Mouse (Mus musculus) cerebellum, adult 11 months (tissue): ENCODE data around the gene Gm572.

Source experiments
- DNase-seq: peaks from one replicate; pipeline ENCODE4 v3.0.0; 2022

The Gm572 gene

GRCm38 (mm10) chr4:148667006-148667755 is 24.1 kb downstream of the Gm572 start:
- no peak for DNase-seq

GRCm38 (mm10) chr4:148671230-148671947 is 28.3 kb downstream of the Gm572 start:
- DNase-seq: no peak

- DNase-seq: no peak
Observed at GRCm38 (mm10) chr4:148675043-148675442, 31.9 kb downstream of the Gm572 start.

GRCm38 (mm10) chr4:148676188-148676960 is 33.3 kb downstream of the Gm572 start:
- DNase-seq: no peak

GRCm38 (mm10) chr4:148676961-148677637 is 34.0 kb downstream of the Gm572 start:
- DNase-seq: no peak

GRCm38 (mm10) chr4:148678105-148678504 is 35.0 kb downstream of the Gm572 start:
- no peak for DNase-seq

GRCm38 (mm10) chr4:148680505-148681067 is 37.5 kb downstream of the Gm572 start:
- DNase-seq: no peak

- DNase-seq: peak; percentile 17
Observed at GRCm38 (mm10) chr4:148681429-148681828, 38.3 kb downstream of the Gm572 start.

GRCm38 (mm10) chr4:148682961-148683360 is 39.8 kb downstream of the Gm572 start:
- no peak for DNase-seq

GRCm38 (mm10) chr4:148683539-148683938 is 40.4 kb downstream of the Gm572 start:
- no peak for DNase-seq

GRCm38 (mm10) chr4:148686491-148686941 is 43.4 kb downstream of the Gm572 start:
- DNase-seq: no peak

GRCm38 (mm10) chr4:148688091-148688490 is 45.0 kb downstream of the Gm572 start:
- no peak for DNase-seq

GRCm38 (mm10) chr4:148691185-148691584 is 48.1 kb downstream of the Gm572 start:
- no peak for DNase-seq

- no peak for DNase-seq
Observed at GRCm38 (mm10) chr4:148693417-148693959, 50.4 kb downstream of the Gm572 start.

- no peak for DNase-seq
Observed at GRCm38 (mm10) chr4:148704756-148705155, 61.6 kb downstream of the Gm572 start.

- no peak for DNase-seq
Observed at GRCm38 (mm10) chr4:148708836-148709235, 65.7 kb downstream of the Gm572 start.

- no peak for DNase-seq
Observed at GRCm38 (mm10) chr4:148710446-148710845, 67.3 kb downstream of the Gm572 start.

- no peak for DNase-seq
Observed at GRCm38 (mm10) chr4:148711323-148711722, 68.2 kb downstream of the Gm572 start.

GRCm38 (mm10) chr4:148712632-148713031 is 69.5 kb downstream of the Gm572 start:
- DNase-seq: no peak

GRCm38 (mm10) chr4:148714064-148714463 is 70.9 kb downstream of the Gm572 start:
- no peak for DNase-seq

- no peak for DNase-seq
Observed at GRCm38 (mm10) chr4:148714739-148715138, 71.6 kb downstream of the Gm572 start.

- DNase-seq: no peak
Observed at GRCm38 (mm10) chr4:148715396-148715795, 72.3 kb downstream of the Gm572 start.
